Mouse (Mus musculus) megakaryocyte-erythroid progenitor cell, adult 5-6 weeks (primary cell): ENCODE measurements around the gene Med20. TPM values are rescaled to one million over a fixed set of nuclear protein-coding genes. Genes with fewer than 3 reads are reported as not detected.
"Not testable (repeated sequence)": the region's sequence is repeated elsewhere in the genome, so short reads cannot be mapped to it uniquely, and the experiment has no call there.

Source experiments
- ATAC-seq: replicated peaks from 2 replicates; pipeline ENCODE4 v1.8.0; 2016; ENCODE audit warnings: mild to moderate bottlenecking, inconsistent platforms; ENCODE audit not compliant: severe bottlenecking, poor library complexity, low FRiP score, low TSS enrichment
- total RNA-seq, 2 experiments: library from RNA; stranded (forward) in 1 of 2; stranded (reverse) in 1 of 2; fragments of 200-1000, 215-1000 nt in 1 of 2; fragments of >200 nt in 1 of 2; fragmentation: Nextera tagmentation in 1 of 2; gene quantifications; 2 replicates each; pipeline ENCODE4 v1.2.3; 2014 to 2017

Med20 gene
- total RNA-seq, 2 experiments from 2014 or later = 31.7 to 40.4 TPM

GRCm38 (mm10) chr17:47595248-47596161, 15.9 kb upstream of the Med20 start:
- peak; percentile 36 for ATAC-seq

- ATAC-seq = no peak
These were observed 15.1 kb upstream of the Med20 start for GRCm38 (mm10) chr17:47596162-47596838.

- ATAC-seq = no peak
These were observed 14.6 kb upstream of the Med20 start for GRCm38 (mm10) chr17:47596839-47597164.

GRCm38 (mm10) chr17:47597261-47597660, 14.1 kb upstream of the Med20 start:
- ATAC-seq = no peak

GRCm38 (mm10) chr17:47597838-47598579, 13.4 kb upstream of the Med20 start:
- peak; percentile 72 for ATAC-seq

GRCm38 (mm10) chr17:47598580-47599304, 12.6 kb upstream of the Med20 start:
- not testable (repeated sequence) for ATAC-seq

GRCm38 (mm10) chr17:47599511-47600297, 11.7 kb upstream of the Med20 start:
- no peak for ATAC-seq

- ATAC-seq = no peak
These were observed 10.6 kb upstream of the Med20 start for GRCm38 (mm10) chr17:47600601-47601388.

GRCm38 (mm10) chr17:47601389-47601755, 10.0 kb upstream of the Med20 start:
- no peak for ATAC-seq

- no peak for ATAC-seq
These were observed 9.1 kb upstream of the Med20 start for GRCm38 (mm10) chr17:47602289-47602688.

- no peak for ATAC-seq
These were observed 5.2 kb upstream of the Med20 start for GRCm38 (mm10) chr17:47606220-47606619.

- no peak for ATAC-seq
These were observed 2.2 kb upstream of the Med20 start for GRCm38 (mm10) chr17:47609182-47609581.

GRCm38 (mm10) chr17:47611661-47611982, 240 bp downstream of the Med20 start:
- no peak for ATAC-seq

- ATAC-seq = no peak
These were observed 2.6 kb downstream of the Med20 start for GRCm38 (mm10) chr17:47614018-47614417.

- ATAC-seq = no peak
These were observed 4.7 kb downstream of the Med20 start for GRCm38 (mm10) chr17:47616119-47616518.

- no peak for ATAC-seq
These were observed 5.3 kb downstream of the Med20 start for GRCm38 (mm10) chr17:47616652-47617051.

- ATAC-seq = peak; percentile 97
These were observed 6.4 kb downstream of the Med20 start for GRCm38 (mm10) chr17:47617605-47618307.
